Mouse (Mus musculus): ENCODE results near the gene Cntnap2.

GRCm38 (mm10) chr6:46919973-46920372 lies 1860.8 kb downstream of the Cntnap2 start:
- TF ChIP-seq GATA2 (IDR thresholded peaks at IDR 0.05; ENCODE audit: borderline replicate concordance, low read depth, low read length), result no peak
- TF ChIP-seq CTCF (IDR thresholded peaks at IDR 0.05; ENCODE audit: low read depth, low read length), result no peak
- TF ChIP-seq POLR2AphosphoS5 (IDR thresholded peaks at IDR 0.05; ENCODE audit: insufficient replicate concordance, low read depth, low read length), result no peak
- TF ChIP-seq GATA1 (IDR thresholded peaks at IDR 0.05; ENCODE audit: borderline replicate concordance, low read length), result no peak
- no peak for TF ChIP-seq TAL1 (conservative IDR thresholded peaks at IDR 0.05; ENCODE audit: low read depth, low read length)

Data from G1E (cell line).